Mouse (Mus musculus): ENCODE data around the gene Snrpf. TPM values are rescaled to one million over a fixed set of nuclear protein-coding genes. Genes with fewer than 3 reads are reported as not detected.

The Snrpf gene
- total and polyA plus RNA-seq, 3 experiments, result 54.7 to 138 (median 85.8) TPM

- Histone ChIP-seq H3K4me3 (ENCODE audit: low read depth, low read length) (no peak overlapping the region), H3K9me3 (replicated peaks) (no peaks in the 10 kb centered on the region), H3K36me3 (replicated peaks) (no peaks in the 10 kb centered on the region), H3K27me3 (ENCODE audit: insufficient read depth, low read length) (peaks cover 12% of the 10 kb centered on the region), H3K4me1 (ENCODE audit: insufficient read depth, low read depth, low read length) (peaks cover 5% of the 10 kb centered on the region)
- DNase-seq (ENCODE audit: low spot score), result no peak
- no peak for ATAC-seq (ENCODE audit: extremely low read depth, insufficient number of reproducible peaks, low FRiP score, poor library complexity, severe bottlenecking)
- TF ChIP-seq CTCF (IDR thresholded peaks at IDR 0.05; ENCODE audit: low read depth, low read length), result no peak
- no peak for TF ChIP-seq GATA2 (IDR thresholded peaks at IDR 0.05; ENCODE audit: borderline replicate concordance, low read depth, low read length)
- TF ChIP-seq POLR2AphosphoS5 (IDR thresholded peaks at IDR 0.05; ENCODE audit: insufficient replicate concordance, low read depth, low read length), result no peak
- no peak for TF ChIP-seq TAL1 (conservative IDR thresholded peaks at IDR 0.05; ENCODE audit: low read depth, low read length)
- no peak for TF ChIP-seq GATA1 (IDR thresholded peaks at IDR 0.05; ENCODE audit: borderline replicate concordance, low read length)
Observed at GRCm38 (mm10) chr10:93543176-93543575, 46.3 kb downstream of the Snrpf start.

- Histone ChIP-seq H3K4me3 (ENCODE audit: low read depth, low read length) (no peak overlapping the region), H3K9me3 (replicated peaks) (no peaks in the 10 kb centered on the region), H3K36me3 (replicated peaks) (no peaks in the 10 kb centered on the region), H3K4me1 (ENCODE audit: insufficient read depth, low read depth, low read length) (peaks cover 5% of the 10 kb centered on the region), H3K27me3 (ENCODE audit: insufficient read depth, low read length) (peaks cover 8% of the 10 kb centered on the region)
- TF ChIP-seq POLR2AphosphoS5 (IDR thresholded peaks at IDR 0.05; ENCODE audit: insufficient replicate concordance, low read depth, low read length) (no peak), TAL1 (conservative IDR thresholded peaks at IDR 0.05; ENCODE audit: low read depth, low read length) (no peak), CTCF (IDR thresholded peaks at IDR 0.05; ENCODE audit: low read depth, low read length) (no peak), GATA1 (IDR thresholded peaks at IDR 0.05; ENCODE audit: borderline replicate concordance, low read length) (no peak), GATA2 (IDR thresholded peaks at IDR 0.05; ENCODE audit: borderline replicate concordance, low read depth, low read length) (no peak)
- no peak for DNase-seq (ENCODE audit: low spot score)
- no peak for ATAC-seq (ENCODE audit: extremely low read depth, insufficient number of reproducible peaks, low FRiP score, poor library complexity, severe bottlenecking)
Observed at GRCm38 (mm10) chr10:93542356-93542755, 47.1 kb downstream of the Snrpf start.

GRCm38 (mm10) chr10:93541585-93541984 is 47.9 kb downstream of the Snrpf start:
- H3K4me1 ChIP-seq (ENCODE audit: insufficient read depth, low read depth, low read length), result peaks cover 5% of the 10 kb centered on the region
- DNase-seq (ENCODE audit: low spot score), result no peak
- H3K27me3 ChIP-seq (ENCODE audit: insufficient read depth, low read length), result peaks cover 8% of the 10 kb centered on the region
- H3K36me3 ChIP-seq (replicated peaks), result no peaks in the 10 kb centered on the region
- TF ChIP-seq TAL1 (conservative IDR thresholded peaks at IDR 0.05; ENCODE audit: low read depth, low read length) (no peak), GATA2 (IDR thresholded peaks at IDR 0.05; ENCODE audit: borderline replicate concordance, low read depth, low read length) (no peak), POLR2AphosphoS5 (IDR thresholded peaks at IDR 0.05; ENCODE audit: insufficient replicate concordance, low read depth, low read length) (no peak)
- ATAC-seq (ENCODE audit: extremely low read depth, insufficient number of reproducible peaks, low FRiP score, poor library complexity, severe bottlenecking), result no peak
- no peaks in the 10 kb centered on the region for H3K9me3 ChIP-seq (replicated peaks)
- H3K4me3 ChIP-seq (ENCODE audit: low read depth, low read length), result no peak overlapping the region

- ATAC-seq (ENCODE audit: extremely low read depth, insufficient number of reproducible peaks, low FRiP score, poor library complexity, severe bottlenecking), result no peak
- no peak for DNase-seq (ENCODE audit: low spot score)
Observed at GRCm38 (mm10) chr10:93540431-93541210, 48.9 kb downstream of the Snrpf start, which contains the start of gene Ccdc38. Gene Ccdc38, plus strand, starts transcription at chr10:93540632.

GRCm38 (mm10) chr10:93539775-93540430 is 49.6 kb downstream of the Snrpf start, which contains the start of gene Amdhd1:
Gene Amdhd1, minus strand, starts transcription at chr10:93540033.
- ATAC-seq (ENCODE audit: extremely low read depth, insufficient number of reproducible peaks, low FRiP score, poor library complexity, severe bottlenecking) (no peak), DNase-seq (ENCODE audit: low spot score) (no peak)
- H3K4me1 ChIP-seq (ENCODE audit: insufficient read depth, low read depth, low read length), result peaks cover 5% of the 10 kb centered on the region
- H3K4me3 ChIP-seq (ENCODE audit: low read depth, low read length), result no peak within 1 kb of the TSS; the same call in 1 of the 2 replicates
- no peaks in the 10 kb centered on the region for H3K36me3 ChIP-seq (replicated peaks)
- no peak for TF ChIP-seq POLR2AphosphoS5 (IDR thresholded peaks at IDR 0.05; ENCODE audit: insufficient replicate concordance, low read depth, low read length)
- TF ChIP-seq GATA2 (IDR thresholded peaks at IDR 0.05; ENCODE audit: borderline replicate concordance, low read depth, low read length), result no peak
- no peak for TF ChIP-seq CTCF (IDR thresholded peaks at IDR 0.05; ENCODE audit: low read depth, low read length)
- TF ChIP-seq TAL1 (conservative IDR thresholded peaks at IDR 0.05; ENCODE audit: low read depth, low read length), result no peak
- no peak for TF ChIP-seq GATA1 (IDR thresholded peaks at IDR 0.05; ENCODE audit: borderline replicate concordance, low read length)
- no peaks in the 10 kb centered on the region for H3K9me3 ChIP-seq (replicated peaks)
- H3K27me3 ChIP-seq (ENCODE audit: insufficient read depth, low read length), result peaks cover 14% of the 10 kb centered on the region

More at GRCm38 (mm10) chr10:93540431-93541210, 48.9 kb downstream of the Snrpf start, which contains the start of gene Ccdc38:
- Histone ChIP-seq H3K9me3 (replicated peaks) (no peaks in the 10 kb centered on the region), H3K4me3 (ENCODE audit: low read depth, low read length) (no peak within 1 kb of the TSS; the same call in 1 of the 2 replicates), H3K36me3 (replicated peaks) (no peaks in the 10 kb centered on the region), H3K4me1 (ENCODE audit: insufficient read depth, low read depth, low read length) (peaks cover 5% of the 10 kb centered on the region), H3K27me3 (ENCODE audit: insufficient read depth, low read length) (peaks cover 10% of the 10 kb centered on the region)
- TF ChIP-seq TAL1 (conservative IDR thresholded peaks at IDR 0.05; ENCODE audit: low read depth, low read length) (no peak), GATA1 (IDR thresholded peaks at IDR 0.05; ENCODE audit: borderline replicate concordance, low read length) (no peak), CTCF (IDR thresholded peaks at IDR 0.05; ENCODE audit: low read depth, low read length) (no peak), POLR2AphosphoS5 (IDR thresholded peaks at IDR 0.05; ENCODE audit: insufficient replicate concordance, low read depth, low read length) (no peak), GATA2 (IDR thresholded peaks at IDR 0.05; ENCODE audit: borderline replicate concordance, low read depth, low read length) (no peak)

GRCm38 (mm10) chr10:93538818-93539217 is 50.7 kb downstream of the Snrpf start:
- Histone ChIP-seq H3K4me3 (ENCODE audit: low read depth, low read length) (no peak overlapping the region), H3K27me3 (ENCODE audit: insufficient read depth, low read length) (peaks cover 19% of the 10 kb centered on the region), H3K36me3 (replicated peaks) (no peaks in the 10 kb centered on the region), H3K9me3 (replicated peaks) (no peaks in the 10 kb centered on the region), H3K4me1 (ENCODE audit: insufficient read depth, low read depth, low read length) (peaks cover 6% of the 10 kb centered on the region; the same call in 1 of the 2 replicates)
- ATAC-seq (ENCODE audit: extremely low read depth, insufficient number of reproducible peaks, low FRiP score, poor library complexity, severe bottlenecking) (no peak), DNase-seq (ENCODE audit: low spot score) (no peak)
- TF ChIP-seq CTCF (IDR thresholded peaks at IDR 0.05; ENCODE audit: low read depth, low read length), result no peak
- TF ChIP-seq TAL1 (conservative IDR thresholded peaks at IDR 0.05; ENCODE audit: low read depth, low read length), result no peak
- no peak for TF ChIP-seq GATA1 (IDR thresholded peaks at IDR 0.05; ENCODE audit: borderline replicate concordance, low read length)

All from G1E (cell line).